Mouse (Mus musculus) forebrain, embryonic 13.5 days (tissue): ENCODE data around the gene Erc1. TPM values are rescaled to one million over a fixed set of nuclear protein-coding genes. Genes with fewer than 3 reads are reported as not detected.
"Not testable (repeated sequence)": the region's sequence is repeated elsewhere in the genome, so short reads cannot be mapped to it uniquely, and the experiment has no call there.

Experiments
- ATAC-seq: fragments of 200-750 bp; cut with Nextera tagmentation; 2 replicates; pipeline ENCODE4 v1.8.0; 2017
- H3K27ac ChIP-seq: fragments of 300-500 bp; sonication (generic); 2 replicates; pipeline ENCODE4 v1.5.1; 2015; ENCODE audit warnings: inconsistent platforms, mild to moderate bottlenecking, moderate library complexity
- H3K27me3 ChIP-seq: fragments of 300-500 bp; sonication (generic); 2 replicates; pipeline ENCODE4 v1.6.1; 2015; ENCODE audit warnings: mild to moderate bottlenecking, inconsistent platforms
- H3K36me3 ChIP-seq: fragments of 300-500 bp; sonication (generic); 2 replicates; pipeline ENCODE4 v1.6.1; 2015; ENCODE audit warnings: mild to moderate bottlenecking, inconsistent platforms; ENCODE audit not compliant: poor library complexity, severe bottlenecking
- H3K4me1 ChIP-seq: fragments of 300-500 bp; sonication (generic); 2 replicates; pipeline ENCODE4 v1.6.1; 2015; ENCODE audit warnings: inconsistent platforms
- H3K4me2 ChIP-seq: fragments of 300-500 bp; sonication (generic); 2 replicates; pipeline ENCODE4 v1.6.1; 2015; ENCODE audit warnings: inconsistent platforms, mild to moderate bottlenecking, moderate library complexity
- H3K4me3 ChIP-seq: fragments of 300-500 bp; sonication (generic); 2 replicates; pipeline ENCODE4 v1.5.1; 2015; ENCODE audit warnings: mild to moderate bottlenecking, inconsistent platforms
- H3K9ac ChIP-seq: fragments of 300-500 bp; sonication (generic); 2 replicates; pipeline ENCODE4 v1.6.1; 2015; ENCODE audit warnings: mild to moderate bottlenecking, inconsistent platforms
- H3K9me3 ChIP-seq: fragments of 300-500 bp; sonication (generic); replicated peaks from 2 replicates; pipeline ENCODE4 v1.6.1; 2016; ENCODE audit warnings: inconsistent platforms
- WGBS: fragments of 180-500 bp; shearing (Covaris S2); methylation state at CpG from one replicate; pipeline ENCODE4 v1.1.7; 2015; 5-methylcytosine and 5-hydroxymethylcytosine counted together
- polyA plus RNA-seq: library from polyadenylated mRNA; unstranded; fragments of >200 nt; fragmentation: Nextera tagmentation; extraction: Ambion mirVana; gene quantifications from 2 replicates; pipeline ENCODE4 v1.2.1, GENCODE M21; 2015

The Erc1 gene
- polyA plus RNA-seq, 1 experiment from 2014 or later = 30.1 TPM

GRCm38 (mm10) chr6:119846751-119847517 is 1.0 kb downstream of the Erc1 start:
- Histone ChIP-seq H3K36me3 (no peaks in the 10 kb centered on the region), H3K9ac (peak overlapping the region; percentile 91), H3K27ac (peak overlapping the region; percentile 97; the same call in 1 of the 2 replicates), H3K27me3 (no peaks in the 10 kb centered on the region), H3K4me2 (peak overlapping the region; percentile 75), H3K4me1 (peaks cover 23% of the 10 kb centered on the region), H3K4me3 (peak overlapping the region; percentile 87), H3K9me3 (no peaks in the 10 kb centered on the region)
- no peak for ATAC-seq
- 23% methylated on average over 11 of the region's 11 CpGs for WGBS

- 88% methylated on average over 5 of the region's 5 CpGs for WGBS
- ATAC-seq = no peak
- Histone ChIP-seq H3K9me3 (no peaks in the 10 kb centered on the region), H3K4me3 (no peak overlapping the region), H3K4me2 (no peak overlapping the region), H3K9ac (no peak overlapping the region), H3K27ac (no peak overlapping the region), H3K36me3 (peaks cover under 1% of the 10 kb centered on the region; the same call in 1 of the 2 replicates), H3K4me1 (0 out of 2 replicates have a peak, but pooled peaks cover 2% of the 10 kb centered on the region), H3K27me3 (no peaks in the 10 kb centered on the region)
Observed at GRCm38 (mm10) chr6:119829951-119830350, 18.0 kb downstream of the Erc1 start.

GRCm38 (mm10) chr6:119828165-119828564 is 19.8 kb downstream of the Erc1 start:
- WGBS = 100% methylated on average over 1 of the region's 1 CpGs
- Histone ChIP-seq H3K4me1 (peaks cover 2% of the 10 kb centered on the region), H3K4me2 (no peak overlapping the region), H3K27ac (no peak overlapping the region), H3K36me3 (peaks cover 17% of the 10 kb centered on the region), H3K9me3 (no peaks in the 10 kb centered on the region), H3K9ac (no peak overlapping the region), H3K4me3 (no peak overlapping the region), H3K27me3 (no peaks in the 10 kb centered on the region)
- ATAC-seq = no peak

GRCm38 (mm10) chr6:119826701-119827100 is 21.3 kb downstream of the Erc1 start:
- Histone ChIP-seq H3K4me2 (no peak overlapping the region), H3K9me3 (no peaks in the 10 kb centered on the region), H3K4me3 (no peak overlapping the region), H3K9ac (no peak overlapping the region), H3K4me1 (peaks cover 13% of the 10 kb centered on the region), H3K27me3 (no peaks in the 10 kb centered on the region), H3K36me3 (peaks cover 20% of the 10 kb centered on the region), H3K27ac (no peak overlapping the region)
- 93% methylated on average over 4 of the region's 4 CpGs for WGBS
- no peak for ATAC-seq

GRCm38 (mm10) chr6:119822216-119822615 is 25.8 kb downstream of the Erc1 start:
- peaks cover 30% of the 10 kb centered on the region for H3K36me3 ChIP-seq
- H3K4me2 ChIP-seq = no peak overlapping the region
- ATAC-seq = peak; percentile 82
- no peaks in the 10 kb centered on the region for H3K27me3 ChIP-seq
- no peak overlapping the region for H3K27ac ChIP-seq
- WGBS = 19% methylated on average over 1 of the region's 1 CpGs
- H3K9ac ChIP-seq = no peak overlapping the region
- H3K4me3 ChIP-seq = no peak overlapping the region
- no peaks in the 10 kb centered on the region for H3K9me3 ChIP-seq
- H3K4me1 ChIP-seq = peaks cover 13% of the 10 kb centered on the region

GRCm38 (mm10) chr6:119821158-119821557 is 26.8 kb downstream of the Erc1 start:
- no peaks in the 10 kb centered on the region for H3K27me3 ChIP-seq
- no peak overlapping the region for H3K27ac ChIP-seq
- no peak overlapping the region for H3K4me2 ChIP-seq
- peaks cover 13% of the 10 kb centered on the region for H3K4me1 ChIP-seq
- H3K9ac ChIP-seq = no peak overlapping the region
- 98% methylated on average over 1 of the region's 1 CpGs for WGBS
- H3K9me3 ChIP-seq = no peaks in the 10 kb centered on the region
- no peak overlapping the region for H3K4me3 ChIP-seq
- H3K36me3 ChIP-seq = peaks cover 30% of the 10 kb centered on the region
- ATAC-seq = no peak

- Histone ChIP-seq H3K4me2 (no peak overlapping the region), H3K9me3 (no peaks in the 10 kb centered on the region), H3K4me1 (peaks cover 13% of the 10 kb centered on the region), H3K36me3 (peaks cover 17% of the 10 kb centered on the region), H3K27me3 (no peaks in the 10 kb centered on the region), H3K4me3 (no peak overlapping the region), H3K9ac (no peak overlapping the region), H3K27ac (no peak overlapping the region)
- 92% methylated on average over 4 of the region's 4 CpGs for WGBS
- ATAC-seq = no peak
Observed at GRCm38 (mm10) chr6:119818541-119818940, 29.4 kb downstream of the Erc1 start.

- no peak overlapping the region for H3K9ac ChIP-seq
- no peaks in the 10 kb centered on the region for H3K4me1 ChIP-seq
- no peaks in the 10 kb centered on the region for H3K27me3 ChIP-seq
- no peak for ATAC-seq
- H3K9me3 ChIP-seq = no peaks in the 10 kb centered on the region
- H3K27ac ChIP-seq = no peak overlapping the region
- 88% methylated on average over 4 of the region's 4 CpGs for WGBS
- H3K4me3 ChIP-seq = no peak overlapping the region
- H3K4me2 ChIP-seq = no peak overlapping the region
- H3K36me3 ChIP-seq = peaks cover 10% of the 10 kb centered on the region
Observed at GRCm38 (mm10) chr6:119815426-119815825, 32.5 kb downstream of the Erc1 start.

- H3K27me3 ChIP-seq, H3K4me2 ChIP-seq, H3K4me1 ChIP-seq, H3K9ac ChIP-seq, H3K4me3 ChIP-seq, ATAC-seq, H3K9me3 ChIP-seq, H3K27ac ChIP-seq, H3K36me3 ChIP-seq: not testable (repeated sequence)
Observed at GRCm38 (mm10) chr6:119813055-119813454, 34.9 kb downstream of the Erc1 start.

GRCm38 (mm10) chr6:119808726-119809505 is 39.1 kb downstream of the Erc1 start:
- H3K27ac ChIP-seq = no peak overlapping the region
- no peaks in the 10 kb centered on the region for H3K36me3 ChIP-seq
- H3K9me3 ChIP-seq = no peaks in the 10 kb centered on the region
- no peak overlapping the region for H3K4me3 ChIP-seq
- WGBS = 90% methylated on average over 2 of the region's 2 CpGs
- H3K4me2 ChIP-seq = no peak overlapping the region
- no peak for ATAC-seq
- no peaks in the 10 kb centered on the region for H3K4me1 ChIP-seq
- no peak overlapping the region for H3K9ac ChIP-seq
- no peaks in the 10 kb centered on the region for H3K27me3 ChIP-seq

GRCm38 (mm10) chr6:119803239-119803638 is 44.7 kb downstream of the Erc1 start:
- H3K9ac ChIP-seq = no peak overlapping the region
- 70% methylated on average over 2 of the region's 2 CpGs for WGBS

GRCm38 (mm10) chr6:119796911-119797486 is 51.0 kb downstream of the Erc1 start:
- no peak overlapping the region for H3K9ac ChIP-seq
- WGBS = 92% methylated on average over 12 of the region's 12 CpGs
- no peaks in the 10 kb centered on the region for H3K4me1 ChIP-seq
- H3K9me3 ChIP-seq = no peaks in the 10 kb centered on the region
- ATAC-seq = no peak
- H3K27ac ChIP-seq = no peak overlapping the region
- peaks cover 11% of the 10 kb centered on the region; the same call in 1 of the 2 replicates for H3K36me3 ChIP-seq
- H3K4me3 ChIP-seq = no peak overlapping the region
- no peaks in the 10 kb centered on the region for H3K27me3 ChIP-seq
- H3K4me2 ChIP-seq = no peak overlapping the region

More at GRCm38 (mm10) chr6:119803239-119803638, 44.7 kb downstream of the Erc1 start:
- H3K27ac ChIP-seq = no peak overlapping the region
- H3K9me3 ChIP-seq = no peaks in the 10 kb centered on the region
- no peak for ATAC-seq
- peaks cover 5% of the 10 kb centered on the region; the same call in 1 of the 2 replicates for H3K4me1 ChIP-seq
- no peaks in the 10 kb centered on the region for H3K36me3 ChIP-seq
- no peak overlapping the region for H3K4me2 ChIP-seq
- no peaks in the 10 kb centered on the region for H3K27me3 ChIP-seq
- no peak overlapping the region for H3K4me3 ChIP-seq
